Mouse (Mus musculus) heart, adult 10 weeks (tissue): ENCODE data around the gene Amigo1. TPM values are rescaled to one million over a fixed set of nuclear protein-coding genes. Genes with fewer than 3 reads are reported as not detected.

ENCODE experiments used
- polyA plus RNA-seq: library from polyadenylated mRNA; stranded (reverse); fragments of 350-450 nt; fragmentation: Illumina TruSeq; extraction: RNeasy Lipid Tissue Mini Kit (QIAGEN cat#74804); gene quantifications from one replicate; pipeline ENCODE4 v1.2.3, GENCODE M21; 2014; ENCODE audit warnings: low read depth, low replicate concordance

The Amigo1 gene
- polyA plus RNA-seq, result 16.1 TPM

DNA sequence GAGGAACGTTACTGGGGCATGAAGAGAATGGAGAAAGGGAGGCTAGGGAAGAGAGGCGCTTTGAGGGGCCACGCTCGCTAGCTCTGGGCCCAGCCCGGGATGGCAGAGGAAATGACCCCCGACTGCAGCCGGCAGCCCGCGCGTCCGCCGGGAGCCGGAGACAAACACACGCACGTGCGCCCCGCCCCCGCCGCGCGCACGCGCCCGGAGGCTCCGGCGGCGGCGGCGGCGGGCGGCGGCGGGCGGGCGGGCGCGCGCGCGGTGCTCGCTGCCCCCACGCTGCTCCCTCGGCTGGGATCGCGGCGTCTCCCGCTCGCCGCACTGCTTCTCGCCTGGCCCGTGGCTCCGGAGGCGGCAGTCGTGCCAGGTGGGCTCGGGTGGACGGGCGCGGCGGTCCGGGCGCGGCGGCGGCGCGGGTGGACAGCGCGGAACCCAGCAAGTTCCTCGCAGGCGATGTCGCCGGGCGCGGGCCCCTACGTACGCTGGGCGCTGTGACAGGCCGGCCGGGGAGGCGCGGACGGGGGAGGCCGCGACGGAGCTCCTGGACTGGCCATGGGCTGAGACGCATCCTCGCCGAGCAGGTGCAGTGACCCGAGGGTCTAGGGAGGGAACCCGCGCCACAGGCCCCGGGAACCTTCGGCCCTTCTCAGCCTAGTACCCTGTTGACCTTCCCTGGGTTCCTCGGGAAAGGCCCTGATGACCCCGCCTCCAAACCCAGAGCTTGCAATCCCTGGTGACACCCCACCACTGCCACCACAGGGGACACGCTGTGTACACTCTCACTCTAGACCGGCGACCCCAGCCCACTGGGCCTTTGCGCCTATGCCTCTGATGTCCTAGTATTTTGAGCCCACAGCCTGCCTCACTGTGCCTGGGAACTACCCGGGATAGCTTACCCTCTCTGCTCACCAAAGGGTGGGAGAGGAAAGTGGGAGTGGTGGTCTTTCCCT, at the start of gene Amigo1:
Gene Amigo1, plus strand, starts transcription at position 238 of the 950 bp plus-strand sequence.

GRCm38 (mm10) chr3:108145534-108146445, 40.3 kb upstream of the Amigo1 start, which contains the start of gene Gnai3:
Gene Gnai3 (minus strand): TSS chr3:108146146.

DNA sequence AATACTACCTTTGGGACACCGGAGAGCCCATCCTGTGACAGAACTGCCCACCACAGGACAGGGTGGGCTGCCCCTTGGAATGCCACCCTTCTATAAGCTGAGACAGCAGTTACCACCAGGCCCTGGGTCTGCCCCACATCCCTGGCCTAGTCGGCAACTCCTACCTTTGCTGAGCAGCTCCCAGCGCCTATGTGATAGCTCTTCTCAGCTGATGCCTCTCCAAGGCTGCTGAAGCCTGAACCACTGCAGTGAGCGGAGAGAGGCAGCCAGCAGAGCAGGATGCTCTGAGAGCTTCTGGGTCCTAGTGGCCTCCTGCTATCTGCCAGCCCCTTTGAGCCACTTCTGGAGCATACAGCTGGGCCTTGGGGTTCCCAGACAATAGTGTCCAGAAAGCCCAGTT, 31.5 kb upstream of the Amigo1 start, which contains the start of gene Gpr61:
Gene Gpr61, minus strand, starts transcription at position 227 of the 400 bp plus-strand sequence.

GRCm38 (mm10) chr3:108200329-108201323, 14.5 kb downstream of the Amigo1 start, which contains the start of gene Cyb561d1:
Gene Cyb561d1 (minus strand): TSS chr3:108201212.

GRCm38 (mm10) chr3:108210771-108211139, 24.6 kb downstream of the Amigo1 start, which contains the start of gene Atxn7l2:
Gene Atxn7l2 (minus strand): TSS chr3:108210934.

DNA sequence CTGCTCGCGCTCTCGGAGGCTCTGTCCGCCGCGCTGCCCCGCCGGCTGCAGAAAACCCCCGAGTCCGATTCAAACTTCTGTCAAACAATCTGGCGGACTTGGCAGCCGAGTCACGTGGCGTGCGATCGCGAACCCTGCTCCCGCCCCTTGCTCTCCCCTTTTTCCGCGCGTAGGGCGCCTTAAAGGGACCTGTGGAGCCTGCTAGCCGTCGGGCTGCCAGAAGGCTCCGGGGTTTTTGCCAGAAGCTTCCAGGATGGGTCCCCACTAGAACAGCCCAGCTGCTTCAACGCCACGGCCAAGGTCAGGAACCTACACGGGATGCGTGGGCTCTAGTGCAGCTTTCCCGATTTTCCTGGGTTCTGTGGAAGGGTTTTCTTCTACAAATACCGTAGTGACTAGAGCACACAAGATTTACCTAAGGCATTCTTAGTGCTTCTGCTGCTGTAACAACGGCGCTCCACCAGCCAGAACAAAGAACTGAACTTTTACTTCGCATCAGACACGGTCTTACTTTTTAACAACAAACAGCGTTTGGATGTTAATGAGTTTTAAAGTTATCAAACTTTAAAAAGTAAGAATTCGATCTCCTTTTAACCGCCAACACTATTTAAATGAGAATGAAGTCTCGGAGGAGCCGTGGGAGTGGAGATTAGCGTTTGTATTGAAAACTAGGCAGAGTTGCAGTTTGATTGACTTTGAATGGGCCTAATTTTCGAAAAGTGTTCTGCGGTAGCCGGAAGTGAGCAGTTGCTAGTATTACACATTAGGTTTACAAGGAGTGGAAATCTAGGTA, 40.6 kb downstream of the Amigo1 start, which contains the start of gene Sypl2:
Gene Sypl2, minus strand, starts transcription at position 91 of the 793 bp plus-strand sequence.

Other genes starting within 250 kb of the Amigo1 start
- 4.8 TPM for gene Gstm6, start 242.6 kb upstream of the Amigo1 start, polyA plus RNA-seq
- gene Gstm3, start 217.1 kb upstream of the Amigo1 start, polyA plus RNA-seq, result not detected
- gene Gstm2, start 199.9 kb upstream of the Amigo1 start, polyA plus RNA-seq, result 278 TPM
- gene Gstm1, start 168.4 kb upstream of the Amigo1 start, polyA plus RNA-seq, result 431 TPM
- gene Gstm4, start 141.4 kb upstream of the Amigo1 start, polyA plus RNA-seq, result 19.4 TPM
- gene Ampd2, start 99.7 kb upstream of the Amigo1 start, polyA plus RNA-seq, result 8.7 TPM
- gene Gnat2, start 93.5 kb upstream of the Amigo1 start, polyA plus RNA-seq, result not detected
- gene Gnai3, start 40.2 kb upstream of the Amigo1 start, polyA plus RNA-seq, result 20.3 TPM
- not detected for gene Gpr61, start 31.5 kb upstream of the Amigo1 start, polyA plus RNA-seq
- gene Cyb561d1, start 14.9 kb downstream of the Amigo1 start, polyA plus RNA-seq, result 6.9 TPM
- 3.5 TPM for gene Atxn7l2, start 24.6 kb downstream of the Amigo1 start, polyA plus RNA-seq
- gene Sypl2, start 40.3 kb downstream of the Amigo1 start, polyA plus RNA-seq, result 0.55 TPM
- 93.6 TPM for gene Psma5, start 70.6 kb downstream of the Amigo1 start, polyA plus RNA-seq
- 34.5 TPM for gene Sort1, start 97.7 kb downstream of the Amigo1 start, polyA plus RNA-seq
- gene Mybphl, start 178.6 kb downstream of the Amigo1 start, polyA plus RNA-seq, result 129 TPM
- 0.50 TPM for gene Psrc1, start 197.5 kb downstream of the Amigo1 start, polyA plus RNA-seq
- 3.9 TPM for gene Celsr2, start 229.2 kb downstream of the Amigo1 start, polyA plus RNA-seq